Comparison of ENCODE assay signal across 8 mouse cellular contexts in the genomic region with DNA sequence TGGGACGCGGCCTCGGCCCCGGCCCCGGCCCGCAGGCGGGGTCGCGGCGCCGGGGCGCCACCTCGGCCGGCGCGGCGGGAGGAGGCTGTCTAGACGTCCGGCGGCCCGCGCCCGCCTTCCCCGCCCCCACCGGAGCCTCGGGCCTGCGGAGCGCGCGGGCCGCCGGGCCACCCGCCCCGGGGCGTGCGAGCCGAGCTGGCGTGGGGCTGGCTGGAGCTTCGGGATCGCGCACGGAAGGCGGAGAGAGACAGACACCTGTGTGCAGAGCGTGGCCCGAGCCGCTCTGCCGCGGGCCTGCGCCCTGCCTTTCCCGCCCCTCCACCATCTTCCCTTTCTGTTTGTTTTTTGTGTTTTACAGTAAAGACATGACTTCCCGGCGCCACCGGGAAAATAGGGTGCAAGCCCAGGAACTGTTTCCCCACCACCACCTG. TPM values are rescaled to one million over a fixed set of nuclear protein-coding genes. Genes with fewer than 3 reads are reported as not detected.
A peak's percentile ranks its signal among the peaks of the same experiment; 100 is the strongest.
DNase-seq lines count a peak whose midpoint lies in the region; ATAC-seq and TF ChIP-seq lines count a peak whose summit lies in the region.

No protein-coding gene starts in this region.

- DNase-seq in ES-E14 (ENCODE audit: low read depth, low spot score), result no peak
- DNase-seq in cerebellum, adult 18-20 months, result peak; percentile 68 to 78
- peak; percentile 11 to 43 for DNase-seq in frontal cortex, postnatal 10 days (ENCODE audit: low spot score in 2 of 2)
- DNase-seq in left cerebral cortex, adult 11 months (ENCODE audit: low spot score), result peak; percentile 14
- peak; percentile 35 for DNase-seq in lung, postnatal 25 days (ENCODE audit: low spot score)
- DNase-seq in retina, postnatal 1 day, result peak; percentile 57
- peak; percentile 56 for DNase-seq in thymus, postnatal 25 days

- peaks cover 12% of the 10 kb centered on the region for H3K36me3 ChIP-seq in ES-E14 (ENCODE audit: control insufficient read depth, insufficient read depth, low read length, poor library complexity, severe bottlenecking)
- H3K36me3 ChIP-seq in hindbrain, embryonic 13.5 days, result peaks cover 18% of the 10 kb centered on the region

- no peaks in the 10 kb centered on the region for H3K27me3 ChIP-seq in hindbrain, embryonic 13.5 days

- H3K27ac ChIP-seq in ES-E14 (ENCODE audit: insufficient read depth, low read depth, low read length, poor library complexity, severe bottlenecking), result peak overlapping the region; percentile 92
- peak overlapping the region; percentile 98 for H3K27ac ChIP-seq in hindbrain, embryonic 13.5 days

- H3K9ac ChIP-seq in ES-E14 (ENCODE audit: insufficient read depth, low read depth, low read length, poor library complexity, severe bottlenecking), result peak overlapping the region; percentile 98
- peak overlapping the region; percentile 90 for H3K9ac ChIP-seq in hindbrain, embryonic 13.5 days

- ATAC-seq in hindbrain, embryonic 13.5 days (ENCODE audit: low FRiP score), result peak; percentile 8

- WGBS in hindbrain, embryonic 13.5 days, result under 1% methylated on average over 41 of the region's 53 CpGs

- H3K4me2 ChIP-seq in hindbrain, embryonic 13.5 days, result peak overlapping the region; percentile 71

- H3K9me3 ChIP-seq in ES-E14 (ENCODE audit: control insufficient read depth, insufficient read depth, low read depth, low read length), result no peaks in the 10 kb centered on the region
- H3K9me3 ChIP-seq in hindbrain, embryonic 13.5 days, result no peaks in the 10 kb centered on the region

- in situ Hi-C loops in ES-E14 (cut with MboI; ENCODE audit: low sequenced_read_pairs in 2 of 2, unreplicated experiment in 2 of 2), result no loop called here

- no peaks in the 10 kb centered on the region for H3K4me1 ChIP-seq in ES-E14 (ENCODE audit: control insufficient read depth in 2 of 2, insufficient read depth in 2 of 2, low read length in 2 of 2, poor library complexity in 1 of 2)
- peaks cover 26% of the 10 kb centered on the region for H3K4me1 ChIP-seq in hindbrain, embryonic 13.5 days (replicated peaks)

- peak overlapping the region; percentile 98 for H3K4me3 ChIP-seq in ES-E14 (ENCODE audit: insufficient read depth in 1 of 2, low read depth in 1 of 2, low read length in 2 of 2, poor library complexity in 1 of 2, severe bottlenecking in 1 of 2)
- H3K4me3 ChIP-seq in hindbrain, embryonic 13.5 days, result peak overlapping the region; percentile 92

TF ChIP-seq in ES-E14, 5 proteins besides CTCF, POLR2A, EP300 and RAD21:
- TF ChIP-seq MAFK (IDR thresholded peaks at IDR 0.05; ENCODE audit: insufficient read depth, low read depth, low read length), result no peak
- TF ChIP-seq ZNF384 (IDR thresholded peaks at IDR 0.05; ENCODE audit: low read depth, low read length), result no peak
- no peak for TF ChIP-seq CHD2 (IDR thresholded peaks at IDR 0.05; ENCODE audit: low read depth, low read length)
- TF ChIP-seq HCFC1 (IDR thresholded peaks at IDR 0.05; ENCODE audit: borderline replicate concordance, insufficient read depth, low read length), result no peak
- TF ChIP-seq ZC3H11A (IDR thresholded peaks at IDR 0.05; ENCODE audit: borderline replicate concordance, low read depth, low read length), result no peak

RNA-seq across cellular contexts. Expression of gene Cggbp1, which starts 0.7 kb away (rescaled TPM):
- total RNA-seq in ES-E14 (2012; rRNA removed), result 63.9 and 75.4 TPM in 2 replicates
- polyA plus RNA-seq in hindbrain, embryonic 13.5 days (2015; fragmentation: Nextera tagmentation; extraction: Ambion mirVana), result 68.2 and 72.9 TPM in 2 replicates

RNA-seq across cellular contexts. Expression of gene Zfp654, which starts 1.0 kb away (rescaled TPM):
- total RNA-seq in ES-E14 (2012; rRNA removed), result 16.1 and 19.4 TPM in 2 replicates
- polyA plus RNA-seq in hindbrain, embryonic 13.5 days (2015; fragmentation: Nextera tagmentation; extraction: Ambion mirVana), result 6.1 and 6.7 TPM in 2 replicates
